Mouse (Mus musculus) cerebellum, adult 2 months (tissue): Measurements from ENCODE around the gene Klhl6.

Experiments used
- CTCF ChIP-seq: fragments of 200-500 bp; IDR thresholded peaks from 2 replicates; pipeline ENCODE4 v1.5.1; 2011; ENCODE audit warnings: low read depth, mild to moderate bottlenecking, control low read depth, low read length, moderate library complexity, borderline replicate concordance; ENCODE audit not compliant: insufficient read depth
- POLR2A ChIP-seq: fragments of 200-500 bp; IDR thresholded peaks from 2 replicates; pipeline ENCODE4 v1.6.1; 2011; ENCODE audit warnings: low read length, control low read depth, borderline replicate concordance; ENCODE audit not compliant: insufficient read depth

- TF ChIP-seq POLR2A (no peak), CTCF (no peak)
Measured at GRCm38 (mm10) chr16:19987589-19987988, 4.8 kb upstream of the Klhl6 start.
